Mouse (Mus musculus): ENCODE data around the gene Wdr34. TPM values are rescaled to one million over a fixed set of nuclear protein-coding genes. Genes with fewer than 3 reads are reported as not detected.
"Not testable (repeated sequence)": the region's sequence is repeated elsewhere in the genome, so short reads cannot be mapped to it uniquely, and the experiment has no call there.

Wdr34 gene
- polyA plus RNA-seq, 1 experiment, result 71.2 TPM

DNA sequence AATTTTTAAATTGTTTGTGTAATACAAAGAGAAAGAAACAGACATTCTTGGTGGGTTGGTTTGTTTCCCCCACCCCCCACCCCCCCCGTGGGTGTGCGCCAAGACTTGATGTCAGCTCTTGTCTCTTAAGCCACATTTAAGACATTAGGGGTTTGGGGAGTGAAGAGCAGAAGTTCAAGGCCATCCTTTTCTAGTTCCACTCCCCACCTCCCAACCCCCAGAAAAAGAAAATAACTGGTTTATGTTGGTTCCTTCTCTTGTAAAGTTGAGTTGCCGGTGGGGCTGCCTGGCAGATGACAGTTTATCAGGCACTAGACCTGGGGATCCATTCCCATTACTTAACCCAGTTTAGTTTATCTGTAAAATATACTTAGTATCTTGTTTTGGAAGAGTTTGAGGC is 15.6 kb upstream of the Wdr34 start:
- TF ChIP-seq POLR2A (IDR thresholded peaks at IDR 0.05; ENCODE audit: borderline replicate concordance, extremely low read depth, insufficient read depth, insufficient read length, poor library complexity, severe bottlenecking) (no peak), CTCF (IDR thresholded peaks at IDR 0.05; ENCODE audit: borderline replicate concordance, extremely low read depth, insufficient read depth, insufficient read length) (no peak)
- no peak for DNase-seq (ENCODE audit: low read depth)

DNA sequence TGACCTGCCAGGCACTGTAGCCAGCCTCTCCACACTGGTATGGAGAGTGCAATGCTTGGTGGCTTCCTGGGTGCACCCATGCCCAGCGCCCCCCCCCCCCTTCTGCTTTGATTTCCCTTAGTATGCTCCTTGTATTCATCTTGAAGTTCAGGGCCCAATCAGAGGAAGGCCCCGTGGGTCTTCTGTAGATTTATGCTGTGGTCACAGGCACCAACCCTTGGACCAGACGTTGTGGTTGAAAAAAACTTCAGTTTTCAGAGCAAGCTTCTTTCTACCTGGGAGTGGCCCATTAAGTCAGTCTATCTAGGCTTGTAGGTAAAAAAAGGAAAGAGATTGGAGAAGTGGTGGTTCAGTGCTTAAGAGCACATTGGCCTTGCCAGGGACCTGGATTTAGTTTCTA is 15.1 kb upstream of the Wdr34 start:
- no peak for DNase-seq (ENCODE audit: low read depth)
- no peak for TF ChIP-seq CTCF (IDR thresholded peaks at IDR 0.05; ENCODE audit: borderline replicate concordance, extremely low read depth, insufficient read depth, insufficient read length)
- no peak for TF ChIP-seq POLR2A (IDR thresholded peaks at IDR 0.05; ENCODE audit: borderline replicate concordance, extremely low read depth, insufficient read depth, insufficient read length, poor library complexity, severe bottlenecking)

DNA sequence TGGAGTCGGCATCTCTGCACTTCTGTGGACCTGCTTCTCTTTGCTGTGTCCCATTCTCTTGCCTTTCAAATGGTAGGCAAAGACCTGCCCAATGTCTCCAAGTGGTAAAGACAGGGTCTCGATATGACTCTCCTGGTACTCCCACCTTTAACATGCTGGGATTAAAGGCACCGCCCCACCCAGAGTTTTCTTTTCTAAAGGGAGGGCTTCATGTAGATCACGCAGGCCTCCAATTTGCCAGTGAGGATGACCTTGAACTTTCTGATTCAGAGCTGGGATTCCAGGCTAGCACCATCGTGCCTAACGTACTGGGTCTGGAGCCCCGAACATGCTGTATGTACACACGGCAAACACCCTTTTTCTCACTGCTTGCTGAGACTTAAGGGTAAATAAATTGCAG is 14.6 kb upstream of the Wdr34 start:
- no peak for DNase-seq (ENCODE audit: low read depth)
- TF ChIP-seq CTCF (IDR thresholded peaks at IDR 0.05; ENCODE audit: borderline replicate concordance, extremely low read depth, insufficient read depth, insufficient read length) (no peak), POLR2A (IDR thresholded peaks at IDR 0.05; ENCODE audit: borderline replicate concordance, extremely low read depth, insufficient read depth, insufficient read length, poor library complexity, severe bottlenecking) (no peak)

DNA sequence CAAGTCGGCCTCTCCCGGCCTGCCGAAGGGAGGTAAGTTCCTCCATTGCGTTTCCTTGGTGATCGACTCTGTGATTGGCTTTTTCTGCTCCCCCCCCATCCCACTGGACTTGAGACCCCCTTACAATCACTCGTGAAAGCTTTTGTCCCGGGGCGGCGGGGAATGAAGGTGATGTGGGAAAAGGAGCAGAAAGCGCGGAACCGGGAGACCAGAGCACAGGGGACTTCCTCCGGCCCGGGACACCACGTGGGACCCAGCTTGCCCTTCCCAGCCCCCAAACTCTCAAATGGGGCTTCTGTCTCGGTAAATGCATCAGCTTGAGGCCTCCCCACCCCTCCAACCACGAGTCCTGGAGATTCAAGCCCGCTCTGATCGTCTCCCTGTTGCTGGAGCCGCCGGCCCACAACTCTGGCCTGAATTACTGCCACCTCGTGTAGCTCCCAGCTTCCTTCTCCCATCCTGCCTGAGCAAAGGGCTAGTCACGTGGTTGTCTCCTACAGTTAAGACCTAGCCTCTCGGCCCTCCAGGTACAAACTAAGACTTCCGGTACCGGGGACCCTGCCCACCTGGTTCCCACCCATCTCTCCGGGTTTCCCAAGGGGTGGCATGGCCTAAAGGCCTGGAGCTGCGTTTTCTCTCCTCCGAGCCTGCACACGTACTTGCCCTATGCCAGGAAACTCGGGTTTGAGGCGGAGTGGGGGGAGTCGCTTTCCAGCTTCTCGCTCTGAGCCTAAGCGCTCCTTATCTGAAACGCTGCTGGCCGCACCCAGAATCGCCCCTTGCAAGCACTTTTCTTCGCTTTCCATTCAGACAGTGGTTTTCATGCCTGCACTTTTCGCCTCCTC is 13.8 kb upstream of the Wdr34 start:
- peak; percentile 83 for DNase-seq (ENCODE audit: low read depth)
- 0 out of 2 replicates have a peak, but pooled peaks have one; percentile 3 for TF ChIP-seq POLR2A (IDR thresholded peaks at IDR 0.05; ENCODE audit: borderline replicate concordance, extremely low read depth, insufficient read depth, insufficient read length, poor library complexity, severe bottlenecking)
- TF ChIP-seq CTCF (IDR thresholded peaks at IDR 0.05; ENCODE audit: borderline replicate concordance, extremely low read depth, insufficient read depth, insufficient read length), result no peak

DNA sequence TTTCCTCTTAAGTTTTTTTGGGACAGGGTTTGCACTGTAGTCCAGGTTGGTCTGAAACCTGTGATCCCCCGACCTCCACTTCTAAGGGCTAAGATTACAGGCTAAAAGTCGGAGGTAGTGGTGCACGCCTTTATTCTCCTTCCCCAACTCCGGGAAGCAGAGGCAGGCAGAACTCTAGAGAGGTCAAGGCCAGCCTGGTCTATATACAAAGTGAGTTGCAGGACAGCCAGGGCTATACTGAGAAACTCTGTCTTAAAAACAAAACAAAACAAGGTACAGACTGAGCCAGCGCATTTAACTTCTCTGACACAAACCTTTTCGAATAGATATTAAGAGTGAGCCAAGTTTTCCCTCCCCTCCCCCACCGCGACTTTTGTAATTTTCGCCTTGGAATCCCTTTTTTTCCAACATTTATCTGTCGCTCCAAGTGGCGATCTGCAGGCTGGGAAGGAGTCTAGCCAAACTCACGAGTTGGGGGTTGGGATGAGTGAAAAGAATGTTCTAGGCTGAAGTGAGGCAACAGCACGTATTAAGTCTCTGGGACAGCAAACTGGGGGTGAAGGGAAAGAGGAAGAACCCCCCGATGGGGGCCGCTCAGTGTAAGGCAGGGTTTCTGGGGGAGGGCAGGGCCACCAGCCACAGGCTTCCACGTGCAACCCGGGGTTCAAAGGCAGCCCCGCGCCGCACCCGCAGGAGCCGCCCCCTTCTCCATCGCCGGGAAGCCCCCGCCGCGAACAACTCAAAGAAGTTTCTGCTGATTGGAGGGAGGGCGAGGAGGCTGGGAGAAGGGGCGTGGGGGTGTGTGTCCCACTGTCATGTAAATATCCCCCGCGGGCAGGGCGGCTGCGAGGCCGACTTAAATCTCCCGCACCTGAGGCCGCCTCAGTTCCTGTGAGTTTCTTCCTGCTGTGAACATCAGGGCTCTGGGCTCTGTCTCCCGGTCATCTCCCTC is 12.8 kb upstream of the Wdr34 start:
- peak; percentile 89 for DNase-seq (ENCODE audit: low read depth)
- TF ChIP-seq CTCF (IDR thresholded peaks at IDR 0.05; ENCODE audit: borderline replicate concordance, extremely low read depth, insufficient read depth, insufficient read length) (no peak), POLR2A (IDR thresholded peaks at IDR 0.05; ENCODE audit: borderline replicate concordance, extremely low read depth, insufficient read depth, insufficient read length, poor library complexity, severe bottlenecking) (no peak)

DNA sequence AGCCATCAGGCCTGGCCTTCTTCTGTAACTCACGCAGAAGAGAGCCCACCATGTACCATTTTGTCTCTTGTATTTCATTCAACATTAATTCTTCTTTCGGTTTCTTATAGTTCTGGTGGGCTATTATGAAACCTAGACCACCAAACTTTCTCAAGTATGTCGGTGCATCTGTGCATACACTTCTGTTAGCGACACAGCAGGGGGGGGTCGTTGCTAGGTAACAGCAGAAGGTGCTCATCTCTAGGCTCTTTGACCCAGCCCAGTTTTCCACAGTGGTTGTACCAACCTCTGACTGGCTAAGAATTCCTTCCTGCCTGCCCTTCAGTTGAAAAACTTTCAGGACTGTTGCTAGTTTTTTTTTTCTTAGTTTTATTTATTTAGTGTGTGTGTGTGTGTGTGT is 9.7 kb upstream of the Wdr34 start:
- DNase-seq (ENCODE audit: low read depth), result no peak
- TF ChIP-seq POLR2A (IDR thresholded peaks at IDR 0.05; ENCODE audit: borderline replicate concordance, extremely low read depth, insufficient read depth, insufficient read length, poor library complexity, severe bottlenecking), result no peak
- TF ChIP-seq CTCF (IDR thresholded peaks at IDR 0.05; ENCODE audit: borderline replicate concordance, extremely low read depth, insufficient read depth, insufficient read length), result no peak

DNA sequence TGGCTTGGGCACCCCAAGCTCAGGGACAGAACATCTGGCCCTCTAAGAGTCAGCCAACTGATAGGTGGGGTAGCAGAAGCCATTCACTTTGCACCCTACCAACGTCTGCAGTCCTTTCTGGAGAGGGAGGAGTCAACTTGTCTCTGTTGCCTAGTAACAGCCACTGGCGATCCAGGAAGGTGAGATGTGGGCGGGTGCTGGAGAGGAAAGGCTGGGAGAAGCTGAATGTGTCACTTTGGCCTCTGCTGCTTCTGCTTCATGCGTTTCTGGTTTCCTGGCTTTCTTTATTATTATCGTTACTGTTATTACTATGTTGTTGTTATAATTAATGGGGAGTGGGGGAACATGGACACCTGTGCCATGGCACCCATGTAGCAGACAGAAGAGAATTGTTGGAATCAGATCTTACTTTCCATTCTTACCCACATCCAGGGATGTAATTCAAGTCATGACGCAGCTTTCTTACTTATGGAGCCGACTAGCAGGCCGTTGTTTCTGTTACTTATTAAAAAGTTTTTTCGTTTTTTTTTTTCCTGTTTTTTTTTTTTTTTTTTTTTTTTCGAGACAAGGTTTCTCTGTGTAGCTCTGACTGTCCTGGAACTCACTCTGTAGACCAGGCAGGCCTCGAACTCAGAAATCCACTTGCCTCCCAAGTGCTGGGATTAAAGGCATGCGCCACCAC is 8.7 kb upstream of the Wdr34 start, which contains the start of gene Set:
Gene Set, plus strand, starts transcription at position 156 of the 682 bp plus-strand sequence.
- TF ChIP-seq POLR2A (IDR thresholded peaks at IDR 0.05; ENCODE audit: borderline replicate concordance, extremely low read depth, insufficient read depth, insufficient read length, poor library complexity, severe bottlenecking) (no peak), CTCF (IDR thresholded peaks at IDR 0.05; ENCODE audit: borderline replicate concordance, extremely low read depth, insufficient read depth, insufficient read length) (no peak)
- DNase-seq (ENCODE audit: low read depth), result peak; percentile 46

DNA sequence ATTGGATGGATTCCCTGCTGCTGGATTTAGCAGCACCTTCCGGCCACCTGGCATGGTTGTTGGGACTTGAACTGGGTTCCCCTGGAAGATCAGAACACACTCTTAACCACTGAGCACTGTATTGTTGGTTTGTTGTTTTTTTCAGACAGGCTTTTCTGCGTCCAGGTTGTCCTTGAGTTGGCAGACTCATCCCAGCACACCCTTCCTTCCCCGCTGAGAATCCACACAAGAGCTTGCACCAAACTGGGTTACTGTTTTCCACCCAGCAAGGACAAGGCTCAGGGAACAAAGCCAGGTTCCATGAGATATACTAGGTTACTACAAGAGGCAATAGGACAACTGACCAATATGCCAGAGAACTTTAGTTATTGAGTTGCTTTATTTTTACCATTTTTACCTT is 8.1 kb upstream of the Wdr34 start:
- no peak for DNase-seq (ENCODE audit: low read depth)
- TF ChIP-seq POLR2A (IDR thresholded peaks at IDR 0.05; ENCODE audit: borderline replicate concordance, extremely low read depth, insufficient read depth, insufficient read length, poor library complexity, severe bottlenecking) (no peak), CTCF (IDR thresholded peaks at IDR 0.05; ENCODE audit: borderline replicate concordance, extremely low read depth, insufficient read depth, insufficient read length) (no peak)

DNA sequence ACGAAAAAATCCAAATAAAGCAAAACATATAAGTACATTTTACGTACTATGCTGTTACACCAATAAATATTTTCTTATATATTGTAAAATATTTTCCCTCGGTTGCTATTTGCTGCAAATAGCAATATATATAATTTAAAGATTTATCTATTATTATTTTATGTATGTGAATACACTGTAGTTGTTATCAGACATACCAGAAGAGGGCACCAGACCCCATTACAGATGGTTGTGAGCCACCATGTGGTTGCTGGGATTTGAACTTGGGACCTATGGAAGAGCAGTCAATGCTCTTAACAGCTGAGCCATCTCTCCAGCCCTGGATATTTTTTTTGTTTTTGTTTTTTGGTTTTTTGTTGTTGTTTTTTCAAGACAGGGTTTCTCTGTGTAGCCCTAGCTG is 6.6 kb upstream of the Wdr34 start:
- DNase-seq (ENCODE audit: low read depth), result not testable (repeated sequence)

DNA sequence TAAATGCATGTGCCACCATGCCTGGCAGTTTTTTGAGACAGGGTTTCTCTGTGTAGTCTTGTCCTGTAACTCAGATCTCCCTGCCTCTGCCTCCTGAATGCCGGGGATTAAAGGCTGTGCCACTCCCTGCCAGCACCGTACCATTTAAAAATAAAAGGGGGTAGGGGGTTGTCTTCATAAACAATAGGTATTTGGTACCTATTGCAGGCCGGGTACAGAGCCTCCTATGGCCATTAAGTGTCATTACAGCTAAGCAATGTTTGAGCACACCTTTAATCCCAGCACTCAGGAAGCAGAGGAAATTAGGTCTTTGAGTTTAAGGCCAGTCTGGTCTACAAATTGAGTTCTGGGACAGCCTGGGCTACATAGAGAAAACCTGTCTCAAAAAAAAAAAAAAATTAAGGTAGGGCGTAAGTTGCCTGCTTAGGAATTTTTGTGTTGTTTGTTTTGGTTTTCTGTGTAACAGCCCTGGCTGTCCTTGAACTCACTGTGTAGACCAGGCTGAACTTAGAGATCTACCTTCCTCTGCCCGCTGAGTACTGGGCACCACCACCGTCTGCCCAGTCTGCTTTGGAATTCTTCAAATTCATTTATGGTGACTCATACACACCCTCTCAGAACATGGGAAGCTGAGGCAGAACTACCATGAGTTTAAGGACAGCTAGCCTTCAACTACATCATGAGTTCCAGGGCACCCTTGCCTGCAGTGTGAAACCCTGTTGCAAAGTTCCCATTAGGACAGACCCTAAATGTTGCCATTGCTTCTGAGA is 3.5 kb upstream of the Wdr34 start:
- TF ChIP-seq POLR2A (IDR thresholded peaks at IDR 0.05; ENCODE audit: borderline replicate concordance, extremely low read depth, insufficient read depth, insufficient read length, poor library complexity, severe bottlenecking), result no peak
- TF ChIP-seq CTCF (IDR thresholded peaks at IDR 0.05; ENCODE audit: borderline replicate concordance, extremely low read depth, insufficient read depth, insufficient read length), result peak; percentile 39; the same call in 1 of the 2 replicates
- DNase-seq (ENCODE audit: low read depth), result peak; percentile 28
